Mouse (Mus musculus) megakaryocyte, embryonic 14.5 days (primary cell): ENCODE data around the gene Brms1.

ENCODE experiments used
- FLI1 ChIP-seq: IDR thresholded peaks from 2 replicates; pipeline ENCODE4 v1.6.1; 2012; ENCODE audit warnings: low read length, inconsistent platforms, mixed read lengths
- GATA1 ChIP-seq: IDR thresholded peaks from 3 replicates; pipeline ENCODE4 v1.6.1; 2012; ENCODE audit warnings: mixed read lengths, low read length, inconsistent platforms, borderline replicate concordance

DNA sequence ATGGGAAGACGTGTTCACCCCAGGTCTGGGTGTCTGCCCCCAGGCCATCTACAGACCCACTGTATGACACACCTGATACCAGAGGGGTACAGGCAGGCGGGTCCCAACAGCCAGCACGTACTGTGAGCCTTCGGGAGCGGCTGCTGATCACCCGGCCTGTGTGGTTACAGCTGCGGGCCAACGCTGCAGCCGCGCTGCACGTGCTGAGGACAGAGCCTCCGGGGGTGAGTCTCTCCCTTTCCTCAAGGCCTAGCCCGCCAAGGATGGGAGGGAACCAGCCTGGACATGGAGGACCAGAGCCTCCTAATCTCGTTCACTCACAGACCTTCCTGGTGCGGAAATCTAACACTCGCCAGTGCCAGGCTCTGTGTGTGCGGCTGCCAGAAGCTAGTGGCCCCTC is 9.9 kb downstream of the Brms1 start:
- no peak for TF ChIP-seq GATA1
- no peak for TF ChIP-seq FLI1
